Mouse (Mus musculus) embryo, embryonic 10.5 days (tissue): ENCODE measurements around the gene Tacr1.
A peak's percentile ranks its signal among the peaks of the same experiment; 100 is the strongest.

Source experiments
- DNase-seq: peaks from one replicate; pipeline ENCODE4 v3.0.0-alpha.2; 2015; ENCODE audit warnings: low spot score

Tacr1 gene

GRCm38 (mm10) chr6:82525107-82525867 is 123.2 kb downstream of the Tacr1 start:
- peak; percentile 32 for DNase-seq

GRCm38 (mm10) chr6:82528631-82529030 is 126.5 kb downstream of the Tacr1 start:
- no peak for DNase-seq

GRCm38 (mm10) chr6:82536641-82537040 is 134.5 kb downstream of the Tacr1 start:
- DNase-seq: no peak

- DNase-seq: no peak
Observed at GRCm38 (mm10) chr6:82549270-82549669, 147.1 kb downstream of the Tacr1 start.

GRCm38 (mm10) chr6:82575445-82575844 is 173.3 kb downstream of the Tacr1 start:
- no peak for DNase-seq

- no peak for DNase-seq
Observed at GRCm38 (mm10) chr6:82585396-82585795, 183.3 kb downstream of the Tacr1 start.

- DNase-seq: no peak
Observed at GRCm38 (mm10) chr6:82589387-82589786, 187.3 kb downstream of the Tacr1 start.

GRCm38 (mm10) chr6:82595461-82596090 is 193.4 kb downstream of the Tacr1 start:
- no peak for DNase-seq

GRCm38 (mm10) chr6:82603228-82603627 is 201.1 kb downstream of the Tacr1 start:
- DNase-seq: no peak

- DNase-seq: peak; percentile 47
Observed at GRCm38 (mm10) chr6:82603665-82604064, 201.5 kb downstream of the Tacr1 start.

GRCm38 (mm10) chr6:82604791-82605190 is 202.7 kb downstream of the Tacr1 start:
- no peak for DNase-seq

- DNase-seq: no peak
Observed at GRCm38 (mm10) chr6:82608756-82609155, 206.6 kb downstream of the Tacr1 start.

GRCm38 (mm10) chr6:82609339-82609926 is 207.3 kb downstream of the Tacr1 start:
- DNase-seq: peak; percentile 5
